Mouse (Mus musculus) spleen, adult 18-20 months (tissue): ENCODE measurements around the gene Ppm1m.
"Not testable (repeated sequence)": the region's sequence is repeated elsewhere in the genome, so short reads cannot be mapped to it uniquely, and the experiment has no call there.

Source experiments
- DNase-seq, 2 experiments: peaks; one replicate each; pipeline ENCODE4 v3.0.0; 2022; ENCODE audit warnings: mixed read lengths in 2 of 2

Ppm1m gene

GRCm38 (mm10) chr9:106191355-106191754, 8.2 kb downstream of the Ppm1m start:
- no peak for DNase-seq

- no peak for DNase-seq
These were observed 15.6 kb downstream of the Ppm1m start for GRCm38 (mm10) chr9:106183996-106184395.

- DNase-seq, result no peak
These were observed 17.4 kb downstream of the Ppm1m start for GRCm38 (mm10) chr9:106182146-106182545.

GRCm38 (mm10) chr9:106179964-106180363, 19.6 kb downstream of the Ppm1m start:
- no peak for DNase-seq

- DNase-seq, result no peak
These were observed 20.1 kb downstream of the Ppm1m start for GRCm38 (mm10) chr9:106179454-106179853.

- no peak for DNase-seq
These were observed 21.7 kb downstream of the Ppm1m start for GRCm38 (mm10) chr9:106177799-106178198.

- DNase-seq, result no peak
These were observed 22.8 kb downstream of the Ppm1m start for GRCm38 (mm10) chr9:106176769-106177168.

GRCm38 (mm10) chr9:106175552-106176200, 23.9 kb downstream of the Ppm1m start:
- DNase-seq, result no peak

- DNase-seq, result no peak
These were observed 26.2 kb downstream of the Ppm1m start for GRCm38 (mm10) chr9:106173363-106173762.

GRCm38 (mm10) chr9:106172527-106172926, 27.0 kb downstream of the Ppm1m start:
- DNase-seq, result no peak

GRCm38 (mm10) chr9:106171346-106172158, 28.0 kb downstream of the Ppm1m start:
- peak in 1 of 2 experiments; percentile 46 for DNase-seq

- peak; percentile 85 to 86 for DNase-seq
These were observed 28.8 kb downstream of the Ppm1m start, which contains the start of gene Wdr82 for GRCm38 (mm10) chr9:106170556-106171345. TSS of gene Wdr82 (plus strand) at chr9:106170928.

- no peak for DNase-seq
These were observed 29.6 kb downstream of the Ppm1m start for GRCm38 (mm10) chr9:106169917-106170316.

GRCm38 (mm10) chr9:106169006-106169405, 30.5 kb downstream of the Ppm1m start:
- DNase-seq, result not testable (repeated sequence)

GRCm38 (mm10) chr9:106167703-106168102, 31.8 kb downstream of the Ppm1m start:
- no peak for DNase-seq

- DNase-seq, result no peak
These were observed 32.3 kb downstream of the Ppm1m start for GRCm38 (mm10) chr9:106167241-106167640.

- DNase-seq, result no peak
These were observed 32.8 kb downstream of the Ppm1m start for GRCm38 (mm10) chr9:106166709-106167108.

- DNase-seq, result no peak
These were observed 39.1 kb downstream of the Ppm1m start for GRCm38 (mm10) chr9:106160426-106160825.

GRCm38 (mm10) chr9:106159784-106160301, 39.7 kb downstream of the Ppm1m start:
- DNase-seq, result peak; percentile 83 to 91

GRCm38 (mm10) chr9:106159237-106159636, 40.3 kb downstream of the Ppm1m start:
- no peak for DNase-seq

GRCm38 (mm10) chr9:106158037-106158491, 41.5 kb downstream of the Ppm1m start, which contains the start of gene Glyctk:
TSS of gene Glyctk (minus strand) at chr9:106158138.
- no peak for DNase-seq

GRCm38 (mm10) chr9:106157623-106157925, 42.0 kb downstream of the Ppm1m start:
- DNase-seq, result no peak
